Mouse (Mus musculus) testis, adult 2 months (tissue): ENCODE data around the gene Thsd7a. TPM values are rescaled to one million over a fixed set of nuclear protein-coding genes. Genes with fewer than 3 reads are reported as not detected.

Experiments used
- H3K27ac ChIP-seq: fragments of 200-500 bp; 2 replicates; pipeline ENCODE4 v1.5.1; 2012; ENCODE audit warnings: low read depth, low read length; ENCODE audit not compliant: control insufficient read depth, insufficient read depth
- H3K27me3 ChIP-seq: fragments of 200-500 bp; 2 replicates; pipeline ENCODE4 v1.6.1; 2012; ENCODE audit warnings: mild to moderate bottlenecking, low read length, moderate library complexity; ENCODE audit not compliant: control insufficient read depth, insufficient read depth
- H3K36me3 ChIP-seq: fragments of 200-500 bp; 2 replicates; pipeline ENCODE4 v1.6.1; 2012; ENCODE audit warnings: mild to moderate bottlenecking, low read length; ENCODE audit not compliant: control insufficient read depth, insufficient read depth
- H3K4me1 ChIP-seq: fragments of 200-500 bp; 2 replicates; pipeline ENCODE4 v1.6.1; 2012; ENCODE audit warnings: low read length; ENCODE audit not compliant: control insufficient read depth, insufficient read depth
- H3K4me3 ChIP-seq: fragments of 200-500 bp; 2 replicates; pipeline ENCODE4 v1.5.1; 2012; ENCODE audit warnings: low read depth, mild to moderate bottlenecking, low read length, moderate library complexity, mixed read lengths; ENCODE audit not compliant: control insufficient read depth
- CTCF ChIP-seq: fragments of 200-500 bp; IDR thresholded peaks from 2 replicates; pipeline ENCODE4 v1.5.1; 2012; ENCODE audit warnings: low read depth, mild to moderate bottlenecking, inconsistent platforms, low read length, moderate library complexity; ENCODE audit not compliant: control insufficient read depth, insufficient read depth, insufficient replicate concordance
- POLR2A ChIP-seq: fragments of 200-500 bp; IDR thresholded peaks from 2 replicates; pipeline ENCODE4 v1.6.1; 2012; ENCODE audit warnings: low read depth, mild to moderate bottlenecking, inconsistent platforms, low read length, moderate library complexity; ENCODE audit not compliant: control insufficient read depth
- polyA plus RNA-seq: library from polyadenylated mRNA; depleted of rRNA; stranded (reverse); fragments of >200 nt; gene quantifications from 2 replicates; pipeline ENCODE4 v1.2.3, GENCODE M21; 2012

The Thsd7a gene
- polyA plus RNA-seq, 1 experiment = 3.0 TPM

GRCm38 (mm10) chr6:12500888-12501287 lies 248.3 kb downstream of the Thsd7a start:
- H3K4me3 ChIP-seq = no peak overlapping the region
- no peaks in the 10 kb centered on the region for H3K36me3 ChIP-seq
- no peak for TF ChIP-seq POLR2A
- TF ChIP-seq CTCF = no peak
- H3K27me3 ChIP-seq = no peaks in the 10 kb centered on the region
- no peak overlapping the region for H3K27ac ChIP-seq
- no peaks in the 10 kb centered on the region for H3K4me1 ChIP-seq

GRCm38 (mm10) chr6:12499866-12500265 lies 249.3 kb downstream of the Thsd7a start:
- Histone ChIP-seq H3K4me1 (no peaks in the 10 kb centered on the region), H3K27ac (no peak overlapping the region), H3K27me3 (no peaks in the 10 kb centered on the region), H3K36me3 (no peaks in the 10 kb centered on the region), H3K4me3 (no peak overlapping the region)
- TF ChIP-seq CTCF (no peak), POLR2A (no peak)

DNA sequence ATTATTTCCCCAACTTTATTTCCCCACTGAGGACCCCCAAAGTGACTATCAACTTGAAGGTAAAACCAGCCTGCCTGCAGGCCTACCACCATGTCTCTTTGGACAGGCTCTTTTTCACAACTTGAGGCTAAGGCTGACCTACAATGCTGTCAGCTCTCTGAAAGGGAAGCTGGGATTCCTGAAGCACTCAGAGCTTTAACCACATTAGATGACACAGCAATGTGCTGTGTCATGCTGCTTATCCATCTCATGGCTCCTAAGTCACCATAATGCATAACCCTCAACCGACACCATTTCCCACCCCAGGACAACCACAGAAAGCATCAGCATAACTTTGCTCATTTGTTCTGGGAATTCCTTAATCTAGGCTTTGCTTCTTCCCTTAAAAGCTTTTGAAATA lies 255.6 kb downstream of the Thsd7a start:
- TF ChIP-seq CTCF (no peak), POLR2A (no peak)
- H3K4me1 ChIP-seq = no peaks in the 10 kb centered on the region
- no peaks in the 10 kb centered on the region for H3K36me3 ChIP-seq
- no peaks in the 10 kb centered on the region for H3K27me3 ChIP-seq
- no peak overlapping the region for H3K27ac ChIP-seq
- H3K4me3 ChIP-seq = no peak overlapping the region

- Histone ChIP-seq H3K4me3 (peak overlapping the region; percentile 7; the same call in 1 of the 2 replicates), H3K36me3 (no peaks in the 10 kb centered on the region), H3K27ac (no peak overlapping the region), H3K27me3 (no peaks in the 10 kb centered on the region), H3K4me1 (no peaks in the 10 kb centered on the region)
- no peak for TF ChIP-seq CTCF
- no peak for TF ChIP-seq POLR2A
Observed at GRCm38 (mm10) chr6:12488882-12489281, 260.3 kb downstream of the Thsd7a start.

- TF ChIP-seq POLR2A = no peak
- no peak for TF ChIP-seq CTCF
- no peaks in the 10 kb centered on the region for H3K27me3 ChIP-seq
- no peaks in the 10 kb centered on the region for H3K36me3 ChIP-seq
- no peaks in the 10 kb centered on the region for H3K4me1 ChIP-seq
- H3K27ac ChIP-seq = no peak overlapping the region
- no peak overlapping the region for H3K4me3 ChIP-seq
Observed at GRCm38 (mm10) chr6:12481527-12482163, 267.6 kb downstream of the Thsd7a start.

DNA sequence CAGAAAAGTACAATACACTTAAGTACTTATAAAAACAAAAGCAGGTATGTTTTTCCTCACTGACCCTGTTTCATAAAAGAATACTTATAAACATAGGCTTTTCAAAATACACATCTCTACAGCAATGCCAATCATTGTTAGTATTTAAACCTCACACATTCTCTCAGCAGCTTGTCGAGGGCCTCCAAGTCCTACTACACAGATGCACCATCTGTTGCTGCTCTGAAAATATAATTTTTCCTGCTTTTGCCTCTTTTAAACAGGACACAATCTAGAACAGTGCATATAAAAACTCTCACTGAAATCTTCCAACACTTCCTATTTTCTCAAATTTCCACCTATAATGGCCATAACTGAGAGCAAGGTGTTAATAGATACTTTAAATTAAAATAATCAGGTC lies 270.9 kb downstream of the Thsd7a start:
- Histone ChIP-seq H3K36me3 (no peaks in the 10 kb centered on the region), H3K4me1 (no peaks in the 10 kb centered on the region), H3K27me3 (no peaks in the 10 kb centered on the region), H3K27ac (no peak overlapping the region), H3K4me3 (no peak overlapping the region)
- TF ChIP-seq POLR2A (no peak), CTCF (no peak)

DNA sequence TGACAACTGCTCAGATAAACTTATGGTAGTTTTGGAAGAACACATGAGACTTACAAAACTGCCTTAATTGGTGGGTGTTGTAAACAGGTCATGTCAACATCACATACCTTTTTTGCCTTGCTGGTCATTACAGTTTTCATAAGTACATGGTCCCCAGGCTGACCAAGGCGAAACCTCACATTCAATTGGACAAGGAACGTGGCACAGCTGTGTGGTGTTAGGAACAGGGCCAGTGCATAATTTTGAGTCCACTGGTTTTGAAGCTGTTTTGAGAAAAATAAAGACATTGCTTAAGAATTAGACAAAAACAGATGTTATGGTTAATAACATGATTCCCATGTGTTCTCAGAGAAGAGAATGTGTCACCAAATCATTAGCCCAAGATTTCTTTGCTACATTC lies 278.3 kb downstream of the Thsd7a start:
- Histone ChIP-seq H3K4me3 (no peak overlapping the region), H3K4me1 (no peaks in the 10 kb centered on the region), H3K27me3 (no peaks in the 10 kb centered on the region), H3K27ac (no peak overlapping the region), H3K36me3 (no peaks in the 10 kb centered on the region)
- TF ChIP-seq POLR2A (no peak), CTCF (no peak)
